Mouse (Mus musculus): ENCODE results near the gene Tat. TPM values are rescaled to one million over a fixed set of nuclear protein-coding genes. Genes with fewer than 3 reads are reported as not detected.

Tat gene
- polyA plus RNA-seq, 1 experiment from 2014 or later, result not detected

GRCm38 (mm10) chr8:109957167-109958028 lies 32.8 kb upstream of the Tat start:
- ATAC-seq, result 0 out of 2 replicates have a peak, but pooled peaks have one; percentile 25
- Histone ChIP-seq H3K4me1 (ENCODE audit: control insufficient read depth, insufficient read depth, low read depth, low read length) (peaks cover 12% of the 10 kb centered on the region), H3K27me3 (replicated peaks; ENCODE audit: control insufficient read depth, insufficient read depth, low read length) (peaks cover 18% of the 10 kb centered on the region), H3K9ac (ENCODE audit: low read depth, low read length) (no peak overlapping the region), H3K9me3 (ENCODE audit: control insufficient read depth, low read length) (no peaks in the 10 kb centered on the region; the same call in 1 of the 2 replicates), H3K36me3 (ENCODE audit: control insufficient read depth, insufficient read depth, low read length) (no peaks in the 10 kb centered on the region), H3K4me3 (ENCODE audit: low read length) (no peak overlapping the region), H3K27ac (ENCODE audit: low read depth, low read length) (no peak overlapping the region), H3K4me2 (ENCODE audit: low read length) (no peak overlapping the region; the same call in 1 of the 2 replicates)
- 7% methylated on average over 16 of the region's 16 CpGs for WGBS

- ATAC-seq, result no peak
- Histone ChIP-seq H3K4me3 (ENCODE audit: low read length) (no peak overlapping the region), H3K4me2 (ENCODE audit: low read length) (no peak overlapping the region), H3K9ac (ENCODE audit: low read depth, low read length) (no peak overlapping the region), H3K36me3 (ENCODE audit: control insufficient read depth, insufficient read depth, low read length) (no peaks in the 10 kb centered on the region), H3K4me1 (ENCODE audit: control insufficient read depth, insufficient read depth, low read depth, low read length) (peaks cover 12% of the 10 kb centered on the region), H3K9me3 (ENCODE audit: control insufficient read depth, low read length) (no peaks in the 10 kb centered on the region; the same call in 1 of the 2 replicates), H3K27ac (ENCODE audit: low read depth, low read length) (no peak overlapping the region), H3K27me3 (replicated peaks; ENCODE audit: control insufficient read depth, insufficient read depth, low read length) (peaks cover 22% of the 10 kb centered on the region)
- 46% methylated on average over 11 of the region's 12 CpGs for WGBS
Observed at GRCm38 (mm10) chr8:109958036-109958655, 32.1 kb upstream of the Tat start.

- Histone ChIP-seq H3K4me1 (ENCODE audit: control insufficient read depth, insufficient read depth, low read depth, low read length) (peaks cover 12% of the 10 kb centered on the region), H3K36me3 (ENCODE audit: control insufficient read depth, insufficient read depth, low read length) (no peaks in the 10 kb centered on the region), H3K27ac (ENCODE audit: low read depth, low read length) (no peak overlapping the region), H3K9me3 (ENCODE audit: control insufficient read depth, low read length) (no peaks in the 10 kb centered on the region; the same call in 1 of the 2 replicates), H3K4me3 (ENCODE audit: low read length) (no peak overlapping the region), H3K4me2 (ENCODE audit: low read length) (no peak overlapping the region), H3K27me3 (replicated peaks; ENCODE audit: control insufficient read depth, insufficient read depth, low read length) (peaks cover 22% of the 10 kb centered on the region), H3K9ac (ENCODE audit: low read depth, low read length) (no peak overlapping the region)
- no peak for ATAC-seq
- WGBS, result 66% methylated on average over 4 of the region's 4 CpGs
Observed at GRCm38 (mm10) chr8:109959112-109959511, 31.1 kb upstream of the Tat start.

- H3K36me3 ChIP-seq (ENCODE audit: control insufficient read depth, insufficient read depth, low read length), result no peaks in the 10 kb centered on the region
- H3K9ac ChIP-seq (ENCODE audit: low read depth, low read length), result peak within 1 kb of the TSS; percentile 25
- peak within 1 kb of the TSS; percentile 66 for H3K4me2 ChIP-seq (ENCODE audit: low read length)
- H3K27me3 ChIP-seq (replicated peaks; ENCODE audit: control insufficient read depth, insufficient read depth, low read length), result peaks cover 22% of the 10 kb centered on the region
- peaks cover 8% of the 10 kb centered on the region for H3K4me1 ChIP-seq (ENCODE audit: control insufficient read depth, insufficient read depth, low read depth, low read length)
- H3K4me3 ChIP-seq (ENCODE audit: low read length), result peak within 1 kb of the TSS; percentile 46
- WGBS, result 2% methylated on average over 64 of the region's 64 CpGs
- ATAC-seq, result peak; percentile 20; the same call in 1 of the 2 replicates
- no peaks in the 10 kb centered on the region; the same call in 1 of the 2 replicates for H3K9me3 ChIP-seq (ENCODE audit: control insufficient read depth, low read length)
- H3K27ac ChIP-seq (ENCODE audit: low read depth, low read length), result no peak within 1 kb of the TSS
Observed at GRCm38 (mm10) chr8:109961693-109962367, 28.4 kb upstream of the Tat start, which contains the start of gene Marveld3. Gene Marveld3, minus strand, starts transcription at chr8:109962203.

GRCm38 (mm10) chr8:109962896-109963295 lies 27.3 kb upstream of the Tat start:
- Histone ChIP-seq H3K4me1 (ENCODE audit: control insufficient read depth, insufficient read depth, low read depth, low read length) (peaks cover 8% of the 10 kb centered on the region), H3K9me3 (ENCODE audit: control insufficient read depth, low read length) (no peaks in the 10 kb centered on the region; the same call in 1 of the 2 replicates), H3K27me3 (replicated peaks; ENCODE audit: control insufficient read depth, insufficient read depth, low read length) (peaks cover 22% of the 10 kb centered on the region), H3K9ac (ENCODE audit: low read depth, low read length) (no peak overlapping the region), H3K36me3 (ENCODE audit: control insufficient read depth, insufficient read depth, low read length) (no peaks in the 10 kb centered on the region), H3K27ac (ENCODE audit: low read depth, low read length) (no peak overlapping the region), H3K4me2 (ENCODE audit: low read length) (no peak overlapping the region), H3K4me3 (ENCODE audit: low read length) (no peak overlapping the region)
- ATAC-seq, result no peak
- WGBS, result 80% methylated on average over 9 of the region's 9 CpGs

GRCm38 (mm10) chr8:109963421-109963820 lies 26.8 kb upstream of the Tat start:
- H3K4me2 ChIP-seq (ENCODE audit: low read length), result no peak overlapping the region
- no peak for ATAC-seq
- H3K36me3 ChIP-seq (ENCODE audit: control insufficient read depth, insufficient read depth, low read length), result no peaks in the 10 kb centered on the region
- peaks cover 8% of the 10 kb centered on the region for H3K4me1 ChIP-seq (ENCODE audit: control insufficient read depth, insufficient read depth, low read depth, low read length)
- H3K27me3 ChIP-seq (replicated peaks; ENCODE audit: control insufficient read depth, insufficient read depth, low read length), result peaks cover 24% of the 10 kb centered on the region
- no peak overlapping the region for H3K27ac ChIP-seq (ENCODE audit: low read depth, low read length)
- no peak overlapping the region for H3K9ac ChIP-seq (ENCODE audit: low read depth, low read length)
- H3K9me3 ChIP-seq (ENCODE audit: control insufficient read depth, low read length), result no peaks in the 10 kb centered on the region; the same call in 1 of the 2 replicates
- 71% methylated on average over 13 of the region's 13 CpGs for WGBS
- no peak overlapping the region for H3K4me3 ChIP-seq (ENCODE audit: low read length)

- Histone ChIP-seq H3K27me3 (replicated peaks; ENCODE audit: control insufficient read depth, insufficient read depth, low read length) (peaks cover 24% of the 10 kb centered on the region), H3K9me3 (ENCODE audit: control insufficient read depth, low read length) (no peaks in the 10 kb centered on the region; the same call in 1 of the 2 replicates), H3K4me1 (ENCODE audit: control insufficient read depth, insufficient read depth, low read depth, low read length) (peaks cover 8% of the 10 kb centered on the region), H3K36me3 (ENCODE audit: control insufficient read depth, insufficient read depth, low read length) (no peaks in the 10 kb centered on the region), H3K4me3 (ENCODE audit: low read length) (no peak overlapping the region), H3K27ac (ENCODE audit: low read depth, low read length) (no peak overlapping the region), H3K4me2 (ENCODE audit: low read length) (no peak overlapping the region), H3K9ac (ENCODE audit: low read depth, low read length) (no peak overlapping the region)
- no peak for ATAC-seq
- 75% methylated on average over 4 of the region's 4 CpGs for WGBS
Observed at GRCm38 (mm10) chr8:109964106-109964505, 26.1 kb upstream of the Tat start.

GRCm38 (mm10) chr8:109968837-109969236 lies 21.4 kb upstream of the Tat start:
- Histone ChIP-seq H3K4me1 (ENCODE audit: control insufficient read depth, insufficient read depth, low read depth, low read length) (no peaks in the 10 kb centered on the region), H3K27ac (ENCODE audit: low read depth, low read length) (no peak overlapping the region), H3K9me3 (ENCODE audit: control insufficient read depth, low read length) (no peaks in the 10 kb centered on the region), H3K4me2 (ENCODE audit: low read length) (no peak overlapping the region), H3K27me3 (replicated peaks; ENCODE audit: control insufficient read depth, insufficient read depth, low read length) (peaks cover 5% of the 10 kb centered on the region; the same call in 1 of the 2 replicates), H3K9ac (ENCODE audit: low read depth, low read length) (no peak overlapping the region), H3K36me3 (ENCODE audit: control insufficient read depth, insufficient read depth, low read length) (no peaks in the 10 kb centered on the region), H3K4me3 (ENCODE audit: low read length) (no peak overlapping the region)
- 63% methylated on average over 10 of the region's 10 CpGs for WGBS
- no peak for ATAC-seq

Measured in hindbrain, embryonic 16.5 days (tissue).